Mouse (Mus musculus) right cerebral cortex, postnatal 10 days (tissue): ENCODE results near the gene Gm42791.
A peak's percentile ranks its signal among the peaks of the same experiment; 100 is the strongest.

Experiments used
- DNase-seq, 2 experiments: peaks; one replicate each; pipeline ENCODE4 v3.0.0; 2021; ENCODE audit warnings: low spot score in 2 of 2

The Gm42791 gene

GRCm38 (mm10) chr5:148994706-148995414 lies at the start of gene Gm42791:
TSS of gene Gm42791 (minus strand) at chr5:148995147.
- DNase-seq = peak; percentile 93 to 94

DNA sequence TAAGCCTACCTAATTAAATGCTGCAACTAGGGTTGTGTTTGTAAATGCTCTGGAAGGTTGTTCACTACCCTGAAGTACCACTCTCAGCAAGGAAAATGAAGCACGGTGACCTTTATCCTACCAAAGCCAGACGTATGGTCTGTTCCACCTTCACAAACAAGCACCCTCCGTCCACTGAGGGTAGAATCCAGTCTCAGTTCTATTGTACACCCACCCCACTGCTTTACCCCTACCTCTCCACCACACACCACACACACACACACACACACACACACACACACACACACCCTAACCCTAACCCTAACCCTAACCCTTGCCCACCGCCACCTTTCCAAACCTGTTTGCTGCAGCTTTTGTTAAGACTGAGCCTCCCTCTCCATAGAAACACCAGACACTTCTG lies 49.1 kb upstream of the Gm42791 start:
- DNase-seq = no peak

GRCm38 (mm10) chr5:149043240-149043639 lies 48.3 kb upstream of the Gm42791 start:
- DNase-seq = no peak

- peak in 1 of 2 experiments; percentile 33 for DNase-seq
These were observed 44.9 kb upstream of the Gm42791 start for GRCm38 (mm10) chr5:149039825-149040224.

DNA sequence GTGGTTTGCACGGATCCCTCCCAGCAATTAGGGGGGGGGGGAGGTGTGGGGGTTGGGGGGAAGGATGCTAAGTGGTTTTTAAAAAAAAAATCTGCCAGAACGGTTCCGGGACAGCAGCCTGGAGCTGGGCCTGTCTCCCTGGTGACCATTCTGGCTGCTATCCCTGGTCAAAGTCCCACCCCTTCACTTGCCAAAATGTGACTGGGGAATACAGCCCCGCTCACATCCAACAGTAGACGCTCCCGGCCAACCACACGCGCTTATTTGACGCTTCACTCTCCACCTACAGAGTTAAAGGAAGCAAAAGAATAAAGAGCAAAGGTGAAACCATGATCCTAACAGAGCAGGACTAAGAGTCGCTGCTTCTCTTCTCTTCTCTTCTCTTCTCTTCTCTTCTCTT lies 42.8 kb upstream of the Gm42791 start:
- peak; percentile 67 to 74 for DNase-seq

DNA sequence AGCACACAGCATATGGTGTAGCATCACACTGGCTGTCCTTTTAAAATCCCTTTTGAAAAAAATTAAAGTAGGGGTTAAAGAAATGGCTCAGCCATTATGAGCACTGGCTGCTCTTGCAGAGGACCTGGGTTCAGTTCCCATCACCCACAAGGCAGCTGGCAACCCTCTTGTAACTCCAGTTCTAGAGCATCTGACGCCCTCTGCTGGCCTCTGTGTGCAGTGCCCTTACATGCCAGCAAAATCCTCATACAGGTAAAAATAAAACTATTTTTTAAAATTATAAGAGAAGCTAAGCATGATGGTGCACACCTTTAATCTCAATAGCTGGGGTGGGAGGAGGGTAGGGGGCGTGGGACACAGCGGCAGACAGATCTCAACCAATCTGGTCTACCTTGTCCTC lies 42.0 kb upstream of the Gm42791 start:
- no peak for DNase-seq

- DNase-seq = no peak
These were observed 37.5 kb upstream of the Gm42791 start for GRCm38 (mm10) chr5:149032438-149032837.

- peak; percentile 62 to 68 for DNase-seq
These were observed 36.3 kb upstream of the Gm42791 start for GRCm38 (mm10) chr5:149031199-149031750.

DNA sequence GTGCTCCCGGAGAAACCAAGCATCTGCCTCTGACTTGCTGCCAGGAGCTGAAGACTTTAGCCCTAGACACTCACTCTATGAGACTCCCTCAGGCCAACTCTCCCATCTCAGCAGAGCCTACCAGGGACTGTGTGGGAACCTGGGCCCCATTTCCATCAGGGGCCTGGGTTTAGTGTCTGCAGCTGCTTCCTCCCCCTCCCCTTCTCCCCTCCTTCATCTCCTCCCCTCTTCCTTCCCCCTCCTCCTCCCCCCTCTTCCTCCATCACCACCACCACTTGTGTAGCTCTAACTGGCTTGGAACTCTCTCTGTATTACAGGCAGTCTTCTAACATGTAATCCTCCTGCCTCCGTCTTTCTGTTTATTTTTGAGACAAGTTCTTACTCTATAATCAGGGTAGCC lies 35.2 kb upstream of the Gm42791 start:
- no peak for DNase-seq

DNA sequence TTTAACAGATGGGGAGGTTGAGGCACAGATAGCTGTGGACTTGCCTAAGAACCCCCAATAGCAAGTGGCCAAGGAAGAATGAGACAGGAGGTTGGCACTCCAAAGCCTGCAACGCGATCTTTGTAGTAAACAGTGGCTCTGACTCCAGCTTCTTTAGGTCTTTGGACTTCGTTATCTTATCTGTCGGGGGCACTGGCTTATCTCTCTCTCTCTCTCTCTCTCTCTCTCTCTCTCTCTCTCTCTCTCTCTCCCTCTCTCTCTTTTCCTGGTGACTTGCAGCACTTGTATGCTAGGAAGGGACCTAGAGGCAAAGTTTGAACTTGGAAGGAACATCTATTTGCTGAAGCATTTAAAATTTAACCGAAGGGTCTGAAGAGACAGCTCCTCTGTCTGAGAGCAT lies 33.4 kb upstream of the Gm42791 start:
- no peak for DNase-seq

DNA sequence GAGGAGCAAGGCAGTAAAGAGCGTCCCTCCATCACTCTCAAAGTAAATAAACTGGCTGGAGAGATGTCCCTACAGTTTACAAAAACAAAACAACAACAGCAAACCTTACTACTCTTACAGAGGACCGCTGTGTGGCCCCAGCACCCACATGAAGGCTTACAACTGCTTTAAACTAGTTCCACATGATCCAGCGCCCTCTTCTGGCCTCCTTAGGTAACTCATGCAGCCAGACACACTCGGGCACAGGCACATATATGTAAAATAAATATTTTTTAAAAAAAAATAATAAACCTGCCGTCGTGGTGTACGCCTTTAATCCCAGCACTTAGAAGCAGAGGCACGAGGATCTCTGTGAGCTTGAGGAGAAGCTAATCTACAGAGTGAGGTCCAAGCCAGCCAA lies 32.4 kb upstream of the Gm42791 start:
- no peak for DNase-seq

GRCm38 (mm10) chr5:149021120-149021519 lies 26.2 kb upstream of the Gm42791 start:
- DNase-seq = no peak

GRCm38 (mm10) chr5:149020681-149021062 lies 25.7 kb upstream of the Gm42791 start:
- DNase-seq = no peak

DNA sequence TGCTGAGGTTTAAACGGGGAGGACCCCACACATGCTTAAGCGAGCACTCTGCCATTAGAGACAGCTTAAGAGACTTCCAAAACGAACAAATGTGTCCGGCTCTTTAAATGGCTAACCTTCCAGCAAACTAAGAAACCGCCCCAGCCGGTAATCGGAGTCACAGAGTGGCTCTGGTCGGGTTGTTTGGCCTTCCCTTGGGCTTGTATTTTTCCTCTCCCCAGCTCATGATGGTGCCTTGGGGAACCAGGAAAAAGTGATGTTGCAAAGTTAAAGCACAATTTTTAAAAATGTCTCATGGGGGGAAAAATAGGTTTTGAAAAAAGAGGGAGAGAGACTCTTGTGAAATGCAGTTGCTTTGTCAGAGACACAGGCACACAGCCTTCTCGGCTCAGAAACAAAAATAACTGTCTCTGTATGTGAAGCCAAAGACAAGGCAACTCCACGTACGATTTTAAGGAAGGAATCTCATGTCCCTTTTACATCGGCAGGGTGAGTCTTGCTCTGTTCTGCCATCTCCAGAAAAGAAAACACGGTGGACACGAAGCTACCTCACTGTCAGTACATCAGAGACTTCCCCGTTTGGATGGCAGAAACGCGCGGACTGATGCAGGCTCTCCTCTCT lies 25.2 kb upstream of the Gm42791 start:
- DNase-seq = no peak

DNA sequence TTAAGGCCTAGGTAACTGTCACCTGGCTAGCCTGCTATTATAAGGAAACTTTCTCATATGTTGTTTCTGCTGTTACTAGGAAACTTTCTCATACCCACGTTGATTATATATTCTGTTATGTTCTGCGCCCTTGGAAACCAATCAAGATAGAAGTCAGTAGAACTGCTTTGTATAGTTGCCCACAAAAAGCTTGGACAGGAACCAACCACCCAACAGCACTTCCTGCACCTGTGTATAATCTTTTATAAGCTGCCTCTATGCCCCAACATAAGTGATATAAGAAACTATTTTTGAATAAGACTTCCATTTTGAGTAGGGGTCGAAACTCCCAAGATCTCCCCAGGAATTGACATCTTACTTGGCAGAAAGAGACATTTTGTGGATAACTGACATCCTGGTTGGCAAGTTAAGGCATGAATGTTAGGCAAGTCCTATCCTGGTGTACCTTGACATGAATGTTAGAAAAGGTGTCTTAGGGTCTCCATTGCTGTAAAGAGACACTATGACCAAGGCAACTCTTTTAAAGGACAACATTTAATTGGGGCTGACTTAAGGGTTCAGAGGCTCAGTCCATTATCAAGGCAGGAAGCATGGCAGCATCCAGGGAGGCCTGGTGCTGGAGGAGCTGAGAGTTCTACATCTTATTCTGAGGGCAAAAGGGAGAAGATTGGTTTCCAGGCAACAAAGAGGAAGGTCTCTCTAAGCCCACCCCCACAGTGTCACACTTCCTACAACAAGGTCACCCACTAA lies 22.9 kb upstream of the Gm42791 start:
- no peak for DNase-seq

GRCm38 (mm10) chr5:149017181-149017580 lies 22.2 kb upstream of the Gm42791 start:
- DNase-seq = no peak

- no peak for DNase-seq
These were observed 21.3 kb upstream of the Gm42791 start for GRCm38 (mm10) chr5:149016261-149016660.

- no peak for DNase-seq
These were observed 20.6 kb upstream of the Gm42791 start for GRCm38 (mm10) chr5:149015335-149016201.

DNA sequence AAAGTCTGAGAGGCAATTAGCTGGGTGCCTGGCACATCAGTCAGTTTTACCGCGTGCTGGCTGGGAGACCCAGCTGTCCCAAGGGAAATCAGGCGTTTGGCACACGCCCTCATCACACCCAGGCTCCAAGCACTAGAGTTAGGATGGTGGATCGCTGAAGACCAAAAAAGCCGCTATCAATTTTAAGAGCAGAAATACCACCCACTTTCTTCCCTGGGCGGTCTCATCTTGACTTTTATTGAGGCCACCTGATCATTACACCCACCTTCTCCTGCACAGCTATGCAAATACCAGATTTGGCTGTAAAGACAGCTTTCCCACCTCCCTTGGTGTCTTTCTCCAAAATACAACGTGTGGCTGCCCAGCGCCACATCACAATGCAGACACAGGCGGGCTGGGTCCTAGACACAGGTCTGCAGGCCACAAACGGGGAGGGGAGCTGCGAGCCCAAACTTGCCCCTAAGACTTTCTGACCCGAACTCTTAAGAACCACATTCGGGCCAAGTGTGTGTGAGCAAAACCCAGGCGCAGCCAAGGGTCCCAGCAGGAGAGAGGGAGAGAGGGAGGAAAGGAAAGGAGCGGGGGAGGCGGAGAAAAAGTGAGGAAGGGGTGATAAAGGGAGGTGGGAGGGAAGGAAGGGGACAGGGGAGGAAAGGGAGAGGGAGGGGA lies 19.8 kb upstream of the Gm42791 start:
- no peak for DNase-seq

GRCm38 (mm10) chr5:149013817-149014508 lies 19.0 kb upstream of the Gm42791 start:
- DNase-seq = no peak
